In genomic region chr14:48189330-48189729, GRCm38 (mm10) we compare ENCODE assay signal across 11 mouse cellular contexts.
DNase-seq lines count a peak whose midpoint lies in the region; ATAC-seq and TF ChIP-seq lines count a peak whose summit lies in the region.
"Had no signal": no experiment of that assay in that cellular context is flagged by ENCODE, and none has a peak within 500 bp of the region (broad histone marks: within the 10 kb centered on the region; RNA-seq: fewer than 3 reads in every experiment).

No protein-coding gene starts in this region.

- no peaks in the 10 kb centered on the region for H3K9me3 ChIP-seq in heart, embryonic 10.5 days
- no peaks in the 10 kb centered on the region for H3K9me3 ChIP-seq in stomach, postnatal 0 days (ENCODE audit: control insufficient read depth, low read length)
- no peaks in the 10 kb centered on the region for H3K9me3 ChIP-seq in midbrain, embryonic 14.5 days (ENCODE audit: control insufficient read depth, low read length)
- H3K9me3 ChIP-seq: forebrain, embryonic 13.5 days; G1E; midbrain, embryonic 13.5 days had no signal

- H3K4me2 ChIP-seq in stomach, postnatal 0 days (replicated peaks; ENCODE audit: low read depth), result no peak overlapping the region
- no peak overlapping the region for H3K4me2 ChIP-seq in midbrain, embryonic 14.5 days (ENCODE audit: low read length)
- H3K4me2 ChIP-seq: forebrain, embryonic 13.5 days; midbrain, embryonic 13.5 days had no signal

- 0 out of 2 replicates have a peak, but pooled peaks cover 6% of the 10 kb centered on the region for H3K27me3 ChIP-seq in heart, embryonic 10.5 days (ENCODE audit: insufficient read depth, poor library complexity, severe bottlenecking)
- H3K27me3 ChIP-seq in stomach, postnatal 0 days (ENCODE audit: control insufficient read depth, insufficient read depth, low read length), result no peaks in the 10 kb centered on the region
- no peaks in the 10 kb centered on the region for H3K27me3 ChIP-seq in midbrain, embryonic 14.5 days (ENCODE audit: control insufficient read depth, insufficient read depth, low read length)
- no peaks in the 10 kb centered on the region for H3K27me3 ChIP-seq in kidney, adult 2 months (replicated peaks; ENCODE audit: control insufficient read depth, insufficient read depth, low read length)
- H3K27me3 ChIP-seq: forebrain, embryonic 13.5 days; midbrain, embryonic 13.5 days had no signal

- DNase-seq in heart, adult 11 months, result peak; percentile 96
- no peak for DNase-seq in heart, postnatal 10 days
- peak; percentile 49 to 60 for DNase-seq in right cerebral cortex, adult 2 months (ENCODE audit: low spot score in 2 of 2)
- no peak for DNase-seq in right cerebral cortex, postnatal 25 days
- no peak for DNase-seq in heart, embryonic 10.5 days (ENCODE audit: low spot score)
- DNase-seq in stomach, postnatal 0 days (ENCODE audit: low spot score), result no peak
- DNase-seq in midbrain, embryonic 14.5 days, result no peak
- DNase-seq in kidney, adult 2 months, result no peak

- WGBS in heart, embryonic 10.5 days, result 47% methylated on average over 8 of the region's 8 CpGs
- WGBS in stomach, postnatal 0 days, result 46% methylated on average over 8 of the region's 8 CpGs
- WGBS in midbrain, embryonic 14.5 days, result 76% methylated on average over 8 of the region's 8 CpGs
- WGBS in kidney, adult 2 months, result 58% methylated on average over 8 of the region's 8 CpGs

- TF ChIP-seq EP300 in stomach, postnatal 0 days (optimal IDR thresholded peaks at IDR 0.05), result no peak

- intact Hi-C loops in heart, postnatal 10 days (cut with DNase I), result no loop called here

- no peak overlapping the region for H3K9ac ChIP-seq in stomach, postnatal 0 days (ENCODE audit: low read length)
- no peak overlapping the region for H3K9ac ChIP-seq in midbrain, embryonic 14.5 days (replicated peaks; ENCODE audit: low read length)
- H3K9ac ChIP-seq: forebrain, embryonic 13.5 days; midbrain, embryonic 13.5 days had no signal

- H3K4me3 ChIP-seq in heart, embryonic 10.5 days, result no peak overlapping the region
- no peak overlapping the region for H3K4me3 ChIP-seq in stomach, postnatal 0 days (ENCODE audit: low read depth, low read length)
- no peak overlapping the region for H3K4me3 ChIP-seq in midbrain, embryonic 14.5 days (replicated peaks; ENCODE audit: low read depth, low read length)
- H3K4me3 ChIP-seq in kidney, adult 2 months (ENCODE audit: insufficient read depth, low read depth, low read length), result no peak overlapping the region
- H3K4me3 ChIP-seq: forebrain, embryonic 13.5 days; midbrain, embryonic 13.5 days had no signal

- TF ChIP-seq POLR2A in kidney, adult 2 months (IDR thresholded peaks at IDR 0.05; ENCODE audit: low read depth, low read length), result no peak

- H3K4me1 ChIP-seq in heart, embryonic 10.5 days, result peaks cover under 1% of the 10 kb centered on the region; the same call in 1 of the 2 replicates
- no peaks in the 10 kb centered on the region; the same call in 1 of the 2 replicates for H3K4me1 ChIP-seq in stomach, postnatal 0 days (replicated peaks; ENCODE audit: control insufficient read depth, insufficient read depth)
- no peaks in the 10 kb centered on the region for H3K4me1 ChIP-seq in midbrain, embryonic 14.5 days (ENCODE audit: control insufficient read depth, insufficient read depth, low read length)
- H3K4me1 ChIP-seq in kidney, adult 2 months (ENCODE audit: control insufficient read depth, insufficient read depth, low read length), result peaks cover 8% of the 10 kb centered on the region; the same call in 1 of the 2 replicates
- H3K4me1 ChIP-seq: forebrain, embryonic 13.5 days; midbrain, embryonic 13.5 days had no signal

- H3K27ac ChIP-seq in heart, embryonic 10.5 days, result peak overlapping the region; percentile 29; the same call in 1 of the 2 replicates
- H3K27ac ChIP-seq in stomach, postnatal 0 days (replicated peaks), result no peak overlapping the region
- no peak overlapping the region for H3K27ac ChIP-seq in midbrain, embryonic 14.5 days (replicated peaks; ENCODE audit: low read depth, low read length)
- H3K27ac ChIP-seq in kidney, adult 2 months (ENCODE audit: insufficient read depth, low read depth, low read length), result no peak overlapping the region
- H3K27ac ChIP-seq: forebrain, embryonic 13.5 days; midbrain, embryonic 13.5 days had no signal

- no peak for TF ChIP-seq CTCF in stomach, postnatal 0 days (IDR thresholded peaks at IDR 0.05; ENCODE audit: low read depth)
- no peak for TF ChIP-seq CTCF in kidney, adult 2 months (conservative IDR thresholded peaks at IDR 0.05; ENCODE audit: insufficient read depth, insufficient read length, low read depth, low read length)

- peak; percentile 63; the same call in 1 of the 2 replicates for ATAC-seq in stomach, postnatal 0 days (ENCODE audit: low FRiP score, low TSS enrichment)
- no peak for ATAC-seq in midbrain, embryonic 14.5 days (ENCODE audit: low FRiP score, low TSS enrichment)
- ATAC-seq: forebrain, embryonic 13.5 days; midbrain, embryonic 13.5 days had no signal

- peaks cover 7% of the 10 kb centered on the region; the same call in 1 of the 2 replicates for H3K36me3 ChIP-seq in heart, embryonic 10.5 days
- no peaks in the 10 kb centered on the region for H3K36me3 ChIP-seq in stomach, postnatal 0 days (ENCODE audit: control insufficient read depth, insufficient read depth, low read length)
- 0 out of 2 replicates have a peak, but pooled peaks cover 7% of the 10 kb centered on the region for H3K36me3 ChIP-seq in midbrain, embryonic 14.5 days (ENCODE audit: control insufficient read depth, insufficient read depth, low read length)
- H3K36me3 ChIP-seq in kidney, adult 2 months (ENCODE audit: control insufficient read depth, insufficient read depth, low read length), result no peaks in the 10 kb centered on the region
- H3K36me3 ChIP-seq: G1E had no signal

Comparison
In these comparisons a context has a peak if more than half of its experiments do, and no peak if none do; other contexts are left out.
1. DNase-seq: peak in heart, adult 11 months (single experiment) and right cerebral cortex, adult 2 months (2 of 2); none in heart, postnatal 10 days (0 of 2), right cerebral cortex, postnatal 25 days (single experiment), heart, embryonic 10.5 days (single experiment), stomach, postnatal 0 days (single experiment), midbrain, embryonic 14.5 days (single experiment) and kidney, adult 2 months (single experiment).